Mouse (Mus musculus) lung, embryonic 14.5 days (tissue): ENCODE results near the gene Klkb1. TPM values are rescaled to one million over a fixed set of nuclear protein-coding genes. Genes with fewer than 3 reads are reported as not detected.

Experiments
- ATAC-seq: fragments of 200-750 bp; cut with Nextera tagmentation; 2 replicates; pipeline ENCODE4 v1.8.0; 2017; ENCODE audit warnings: mild to moderate bottlenecking, moderate TSS enrichment, moderate library complexity; ENCODE audit not compliant: insufficient read depth
- DNase-seq: peaks from one replicate; pipeline ENCODE4 v3.0.0-alpha.2; 2015
- H3K27ac ChIP-seq: fragments of 300-500 bp; sonication (generic); 2 replicates; pipeline ENCODE4 v1.5.1; 2014; ENCODE audit warnings: low read depth, mild to moderate bottlenecking, moderate library complexity
- H3K27me3 ChIP-seq: fragments of 300-500 bp; sonication (generic); 2 replicates; pipeline ENCODE4 v1.6.1; 2014; ENCODE audit warnings: low read length, control low read depth; ENCODE audit not compliant: insufficient read depth
- H3K36me3 ChIP-seq: fragments of 300-500 bp; sonication (generic); 2 replicates; pipeline ENCODE4 v1.6.1; 2014; ENCODE audit warnings: control low read depth; ENCODE audit not compliant: insufficient read depth
- H3K4me1 ChIP-seq: fragments of 300-500 bp; sonication (generic); 2 replicates; pipeline ENCODE4 v1.6.1; 2014; ENCODE audit warnings: antibody characterized with exemption, control low read depth; ENCODE audit not compliant: insufficient read depth
- H3K4me2 ChIP-seq: fragments of 300-500 bp; sonication (generic); 2 replicates; pipeline ENCODE4 v1.6.1; 2014; ENCODE audit warnings: mild to moderate bottlenecking
- H3K4me3 ChIP-seq: fragments of 300-500 bp; sonication (generic); 2 replicates; pipeline ENCODE4 v1.5.1; 2014; ENCODE audit warnings: low read depth, low read length
- H3K9ac ChIP-seq: fragments of 300-500 bp; sonication (generic); 2 replicates; pipeline ENCODE4 v1.6.1; 2014
- H3K9me3 ChIP-seq: fragments of 300-500 bp; sonication (generic); 2 replicates; pipeline ENCODE4 v1.6.1; 2016; ENCODE audit warnings: low read depth, low read length, control low read depth
- CTCF ChIP-seq: IDR thresholded peaks from 2 replicates; pipeline ENCODE4 v1.5.1; 2016; ENCODE audit warnings: antibody characterized with exemption, low read depth
- WGBS: fragments of 180-500 bp; shearing (Covaris S2); extraction: QIAGEN DNeasy Blood & Tissue Kit; methylation state at CpG from one replicate; pipeline ENCODE4 v1.1.7; 2014; 5-methylcytosine and 5-hydroxymethylcytosine counted together
- polyA plus RNA-seq: library from polyadenylated mRNA; unstranded; fragments of >200 nt; fragmentation: Nextera tagmentation; extraction: Ambion mirVana; gene quantifications from 2 replicates; pipeline ENCODE4 v1.2.1, GENCODE M21; 2014

The Klkb1 gene
- polyA plus RNA-seq, 1 experiment from 2014 or later = not detected

DNA sequence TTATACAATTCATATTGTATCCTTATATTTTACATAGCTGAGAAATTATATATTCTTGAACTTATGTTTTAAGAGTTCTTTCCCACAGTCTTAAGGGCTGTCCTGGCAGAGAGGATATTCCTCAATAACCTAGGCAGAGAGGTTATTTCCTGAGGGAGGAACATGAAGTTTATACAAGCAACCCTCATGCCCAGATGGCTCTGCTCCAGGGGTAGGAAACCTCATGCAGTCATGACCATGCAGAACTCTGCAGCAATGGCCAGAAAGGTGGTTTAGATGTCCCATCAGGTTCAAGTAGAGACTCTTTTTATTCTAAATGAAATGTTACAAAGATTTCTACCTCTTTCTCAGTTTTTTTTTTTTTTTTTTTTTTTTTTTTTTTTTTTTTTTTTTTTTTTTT is 25.6 kb downstream of the Klkb1 start:
- no peak for TF ChIP-seq CTCF
- H3K4me1 ChIP-seq = no peaks in the 10 kb centered on the region
- no peak overlapping the region for H3K4me3 ChIP-seq
- no peaks in the 10 kb centered on the region for H3K27me3 ChIP-seq
- H3K27ac ChIP-seq = no peak overlapping the region
- no peaks in the 10 kb centered on the region for H3K9me3 ChIP-seq
- H3K36me3 ChIP-seq = no peaks in the 10 kb centered on the region
- H3K9ac ChIP-seq = no peak overlapping the region
- ATAC-seq (no peak), DNase-seq (no peak)
- no peak overlapping the region for H3K4me2 ChIP-seq

DNA sequence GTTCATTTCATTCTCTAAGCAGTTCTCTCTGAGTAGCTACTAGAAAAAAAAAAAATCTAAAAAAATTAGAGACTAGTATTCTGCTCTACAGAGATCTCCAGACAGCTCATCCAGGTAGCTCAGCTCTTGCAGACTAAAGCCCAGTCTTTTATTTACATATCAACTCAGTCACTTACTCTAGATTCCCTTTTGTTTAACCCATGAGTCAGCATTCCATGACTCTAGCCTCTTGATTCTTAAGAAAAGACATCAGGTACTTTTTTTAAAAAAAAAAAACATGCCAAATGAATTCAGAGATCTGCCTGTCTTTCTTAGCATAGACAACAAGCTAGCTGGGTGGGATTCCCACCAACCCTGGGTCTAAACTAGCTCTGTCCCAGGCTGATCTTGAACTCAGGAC is 26.2 kb downstream of the Klkb1 start:
- H3K9ac ChIP-seq = no peak overlapping the region
- no peak for TF ChIP-seq CTCF
- no peaks in the 10 kb centered on the region for H3K36me3 ChIP-seq
- H3K4me3 ChIP-seq = no peak overlapping the region
- DNase-seq (no peak), ATAC-seq (no peak)
- no peaks in the 10 kb centered on the region for H3K9me3 ChIP-seq
- no peak overlapping the region for H3K4me2 ChIP-seq
- no peaks in the 10 kb centered on the region for H3K27me3 ChIP-seq
- H3K27ac ChIP-seq = no peak overlapping the region
- no peaks in the 10 kb centered on the region for H3K4me1 ChIP-seq

DNA sequence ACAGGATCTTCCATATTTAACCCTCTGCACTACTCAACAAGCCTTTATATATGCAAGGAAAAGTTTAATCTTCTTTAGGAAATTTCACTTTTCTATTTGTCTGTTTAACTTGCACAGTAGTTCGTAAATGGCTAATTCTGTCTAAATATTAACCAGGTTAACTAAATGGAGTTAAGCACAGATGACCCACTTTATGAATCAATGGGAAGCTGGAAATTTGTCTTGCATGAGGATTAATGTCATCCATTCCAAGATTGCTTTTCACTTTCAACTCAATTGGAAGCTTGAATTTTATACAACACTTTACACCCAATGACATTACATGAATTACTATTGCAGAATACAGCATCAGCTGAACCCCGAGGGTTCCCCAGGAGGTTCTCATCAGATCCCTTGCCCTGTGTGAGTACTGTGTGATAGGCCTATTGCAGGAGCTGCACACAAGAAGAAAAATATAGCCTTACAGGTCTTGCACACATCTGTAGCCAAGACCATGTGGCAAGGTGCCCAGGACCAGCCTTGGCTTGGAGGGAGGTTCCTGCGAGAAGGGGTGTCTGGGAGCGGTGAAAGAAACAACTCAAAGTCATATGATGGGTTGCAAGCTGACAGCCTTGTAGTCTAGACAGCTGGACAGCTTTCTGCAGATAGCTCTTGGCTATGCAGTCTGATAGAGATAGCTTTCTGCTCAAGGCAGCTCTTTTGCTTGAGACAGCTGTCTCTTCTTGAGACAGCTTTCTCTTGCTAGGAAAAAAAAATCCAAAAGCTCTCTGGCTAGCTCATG is 26.9 kb downstream of the Klkb1 start:
- Histone ChIP-seq H3K36me3 (no peaks in the 10 kb centered on the region), H3K27ac (no peak overlapping the region), H3K4me2 (no peak overlapping the region), H3K9ac (no peak overlapping the region), H3K27me3 (no peaks in the 10 kb centered on the region), H3K9me3 (no peaks in the 10 kb centered on the region), H3K4me3 (no peak overlapping the region), H3K4me1 (no peaks in the 10 kb centered on the region)
- TF ChIP-seq CTCF = no peak
- 58% methylated on average over 4 of the region's 4 CpGs for WGBS
- ATAC-seq = peak; percentile 83
- peak; percentile 70 for DNase-seq

DNA sequence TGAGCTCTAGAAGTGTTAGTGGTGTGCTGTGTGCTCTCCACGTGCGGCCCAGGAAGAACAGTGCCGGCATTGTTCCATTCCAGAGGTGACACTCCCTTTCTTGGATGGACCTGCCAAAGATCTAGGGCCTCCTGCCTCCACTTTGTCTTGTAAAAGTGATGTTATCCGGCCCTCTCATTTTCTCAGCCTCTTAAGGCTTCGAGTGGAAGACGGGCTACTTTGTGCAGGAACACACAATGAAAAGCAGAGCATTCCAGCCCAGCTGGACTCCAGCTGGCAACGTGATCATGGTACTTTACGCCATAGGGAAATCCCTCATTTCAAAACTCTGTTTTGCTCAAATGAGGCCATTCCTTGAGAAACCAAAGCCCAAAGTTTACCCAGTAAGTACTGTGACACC is 27.7 kb downstream of the Klkb1 start:
- TF ChIP-seq CTCF = no peak
- H3K9me3 ChIP-seq = no peaks in the 10 kb centered on the region
- H3K9ac ChIP-seq = no peak overlapping the region
- no peaks in the 10 kb centered on the region for H3K36me3 ChIP-seq
- no peaks in the 10 kb centered on the region for H3K4me1 ChIP-seq
- ATAC-seq (no peak), DNase-seq (peak; percentile 44)
- H3K27ac ChIP-seq = no peak overlapping the region
- H3K4me2 ChIP-seq = no peak overlapping the region
- no peak overlapping the region for H3K4me3 ChIP-seq
- 47% methylated on average over 8 of the region's 8 CpGs for WGBS
- H3K27me3 ChIP-seq = no peaks in the 10 kb centered on the region

DNA sequence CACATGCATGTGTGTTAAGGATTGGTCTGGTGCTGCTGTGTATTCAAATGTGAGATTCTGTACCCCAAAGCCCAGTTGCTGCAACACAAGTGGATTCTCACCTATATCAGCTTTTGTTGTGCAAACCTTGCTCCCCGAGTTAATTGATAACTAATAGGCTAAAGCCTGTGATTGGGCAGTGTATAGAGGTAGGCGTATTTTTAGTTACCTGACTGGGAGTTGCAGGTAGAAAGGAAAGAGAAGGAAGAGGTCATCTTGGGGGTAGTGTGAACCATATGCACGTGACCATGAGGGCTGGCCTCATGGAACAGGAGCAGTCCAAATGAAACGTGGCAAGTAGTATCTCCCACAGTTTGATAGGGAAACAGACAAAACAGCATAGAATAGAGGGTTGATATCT is 29.7 kb downstream of the Klkb1 start:
- Histone ChIP-seq H3K27ac (no peak overlapping the region), H3K4me3 (no peak overlapping the region), H3K4me2 (no peak overlapping the region), H3K9me3 (no peaks in the 10 kb centered on the region), H3K36me3 (no peaks in the 10 kb centered on the region), H3K27me3 (no peaks in the 10 kb centered on the region), H3K9ac (no peak overlapping the region), H3K4me1 (no peaks in the 10 kb centered on the region)
- TF ChIP-seq CTCF = no peak
- no peak for ATAC-seq
- WGBS = 80% methylated on average over 4 of the region's 4 CpGs
- DNase-seq = no peak

DNA sequence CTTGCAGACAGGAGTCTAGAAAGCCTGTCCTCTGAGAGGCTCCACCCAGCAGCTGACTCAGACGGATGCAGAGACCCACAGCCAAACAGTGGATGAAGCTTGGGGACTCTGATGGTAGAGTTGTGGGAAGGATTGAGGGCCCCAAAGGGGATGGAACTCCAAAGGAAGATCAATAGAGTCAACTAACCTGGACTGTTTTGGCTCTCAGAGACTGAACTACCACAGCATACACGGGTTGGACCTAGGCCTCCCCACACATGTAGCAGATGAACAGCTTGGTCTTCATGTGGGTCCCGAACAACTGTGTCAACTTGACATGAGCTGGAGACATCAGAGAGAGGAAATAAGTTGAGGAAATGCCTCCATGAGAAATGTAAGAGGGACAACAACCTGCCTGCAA is 31.8 kb downstream of the Klkb1 start:
- ATAC-seq (no peak), DNase-seq (no peak)
- Histone ChIP-seq H3K4me2 (no peak overlapping the region), H3K27me3 (no peaks in the 10 kb centered on the region), H3K9me3 (no peaks in the 10 kb centered on the region), H3K27ac (no peak overlapping the region), H3K4me3 (no peak overlapping the region), H3K9ac (no peak overlapping the region), H3K4me1 (no peaks in the 10 kb centered on the region), H3K36me3 (no peaks in the 10 kb centered on the region)
- 84% methylated on average over 3 of the region's 3 CpGs for WGBS
- TF ChIP-seq CTCF = no peak

DNA sequence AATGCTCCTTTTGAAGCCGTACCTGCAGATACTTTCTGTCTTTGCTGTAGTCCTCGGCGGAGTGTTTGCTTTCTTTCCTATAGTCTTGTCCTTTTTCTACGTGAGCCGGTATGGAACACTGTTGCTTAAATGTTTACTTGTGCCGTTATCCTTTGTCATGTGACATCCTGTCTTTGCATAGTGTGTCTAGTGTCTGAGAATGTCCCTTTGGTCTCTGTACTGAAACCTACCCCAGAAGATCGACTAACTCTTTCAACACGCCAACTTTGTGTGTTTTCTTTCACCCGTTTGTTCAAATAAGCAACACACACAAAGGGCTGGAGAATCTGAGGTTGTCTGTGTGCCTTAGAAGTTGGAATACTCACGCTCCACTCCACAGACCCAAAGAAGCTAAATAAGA is 32.7 kb downstream of the Klkb1 start, which contains the start of gene F11:
TSS of gene F11 (minus strand) at position 112 of the 400 bp plus-strand sequence.
- Histone ChIP-seq H3K9ac (no peak within 1 kb of the TSS), H3K36me3 (no peaks in the 10 kb centered on the region), H3K27me3 (no peaks in the 10 kb centered on the region), H3K4me1 (no peaks in the 10 kb centered on the region), H3K9me3 (no peaks in the 10 kb centered on the region), H3K4me3 (no peak within 1 kb of the TSS), H3K27ac (no peak within 1 kb of the TSS), H3K4me2 (no peak within 1 kb of the TSS)
- DNase-seq (no peak), ATAC-seq (no peak)
- TF ChIP-seq CTCF = no peak
- 51% methylated on average over 10 of the region's 10 CpGs for WGBS
